Mouse (Mus musculus) bone marrow, adult 2 months (tissue): ENCODE data around the gene Usp49.

Experiments used
- CTCF ChIP-seq: fragments of 200-500 bp; IDR thresholded peaks from 2 replicates; pipeline ENCODE4 v1.5.1; 2011; ENCODE audit warnings: low read length, control low read depth; ENCODE audit not compliant: control insufficient read depth, insufficient read depth
- POLR2A ChIP-seq: fragments of 200-500 bp; IDR thresholded peaks from 2 replicates; pipeline ENCODE4 v1.6.1; 2011; ENCODE audit warnings: low read depth, mild to moderate bottlenecking, control low read depth, low read length, borderline replicate concordance; ENCODE audit not compliant: control insufficient read depth

DNA sequence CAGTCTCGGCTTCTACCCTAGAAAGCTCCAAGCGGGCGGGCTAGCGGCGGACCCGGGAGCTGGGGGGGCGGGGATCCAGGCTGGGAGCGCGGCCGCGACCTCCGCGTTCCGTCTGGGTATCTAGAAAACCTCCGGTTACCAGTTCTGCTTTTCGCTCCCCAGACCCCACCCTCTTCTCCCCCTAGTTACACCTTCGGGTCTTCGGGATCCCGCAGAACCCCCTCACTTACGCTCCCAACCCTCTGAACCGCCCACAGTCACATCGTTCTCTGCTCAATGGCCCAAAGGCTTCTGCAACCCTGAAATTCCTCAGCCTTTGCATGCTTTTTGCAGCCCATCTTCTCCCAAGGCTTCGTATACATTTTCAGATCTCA, 64.8 kb downstream of the Usp49 start:
- TF ChIP-seq POLR2A (no peak), CTCF (no peak)
